Mouse (Mus musculus): Measurements from ENCODE around the gene Gm20388. TPM values are rescaled to one million over a fixed set of nuclear protein-coding genes. Genes with fewer than 3 reads are reported as not detected.

Gm20388 gene
- polyA plus RNA-seq, 1 experiment from 2014 or later = not detected

DNA sequence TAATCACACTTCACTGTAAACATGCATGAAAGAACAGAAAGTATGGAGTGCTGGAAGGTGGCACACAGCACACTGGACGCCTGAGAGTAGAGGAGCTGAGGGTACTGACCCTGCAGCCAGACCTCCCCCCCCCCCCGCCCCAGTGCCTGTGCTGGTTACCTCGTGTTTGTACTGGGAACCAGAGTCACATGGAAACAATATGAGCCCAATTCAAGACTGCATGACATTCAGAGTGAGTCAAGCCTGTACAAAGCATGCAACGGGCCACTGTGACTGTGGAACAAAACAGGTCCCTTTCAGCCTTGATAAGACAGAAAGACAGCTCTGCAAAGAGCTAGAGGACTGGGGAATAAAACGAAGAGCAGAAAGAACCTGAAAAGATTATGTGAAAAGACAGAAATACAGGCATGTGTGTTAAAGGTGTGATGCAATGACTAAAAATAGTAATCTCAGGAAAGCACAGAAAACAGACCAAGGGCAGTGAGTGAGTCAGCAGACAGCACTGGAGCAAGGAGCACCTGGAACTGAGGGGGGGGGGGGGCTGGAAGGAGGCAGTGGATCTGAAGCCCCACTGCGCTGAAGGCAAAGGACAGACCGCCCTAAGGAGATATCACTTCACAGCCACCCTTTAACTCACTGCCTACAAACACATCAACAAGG lies 3012.9 kb downstream of the Gm20388 start:
- H3K9me3 ChIP-seq (replicated peaks) = no peaks in the 10 kb centered on the region
- H3K4me2 ChIP-seq = peak overlapping the region; percentile 10
- H3K27ac ChIP-seq = peak overlapping the region; percentile 65
- no peaks in the 10 kb centered on the region for H3K27me3 ChIP-seq
- H3K4me1 ChIP-seq (replicated peaks) = peaks cover 84% of the 10 kb centered on the region
- H3K36me3 ChIP-seq = no peaks in the 10 kb centered on the region
- H3K9ac ChIP-seq = 0 out of 2 replicates have a peak overlapping the region, but pooled peaks have one; percentile 11
- no peak for ATAC-seq (replicated peaks; ENCODE audit: insufficient number of reproducible peaks, insufficient read depth, low FRiP score, low read depth)
- 22% methylated on average over 7 of the region's 7 CpGs for WGBS
- H3K4me3 ChIP-seq = no peak overlapping the region

DNA sequence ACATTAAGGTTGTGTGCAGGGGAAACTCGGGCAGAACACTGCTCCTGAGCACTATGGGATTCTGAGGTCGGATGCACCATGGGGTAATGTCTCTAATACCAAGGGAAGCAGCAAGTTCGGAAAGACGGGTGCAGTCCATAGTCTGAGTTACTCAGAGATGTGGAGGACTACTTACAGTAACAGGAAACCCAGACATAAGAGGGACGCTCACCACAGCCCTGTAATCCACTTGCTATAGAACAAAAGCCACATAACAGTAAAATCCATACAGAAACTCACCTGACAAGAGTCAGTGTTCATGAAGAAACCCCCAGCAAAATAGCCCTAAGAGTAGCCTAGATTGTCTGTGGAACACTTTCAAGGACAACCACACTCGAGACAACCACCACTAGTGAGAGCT lies 3013.4 kb downstream of the Gm20388 start:
- Histone ChIP-seq H3K9ac (0 out of 2 replicates have a peak overlapping the region, but pooled peaks have one; percentile 11), H3K4me1 (replicated peaks) (peaks cover 79% of the 10 kb centered on the region), H3K4me2 (peak overlapping the region; percentile 10)

DNA sequence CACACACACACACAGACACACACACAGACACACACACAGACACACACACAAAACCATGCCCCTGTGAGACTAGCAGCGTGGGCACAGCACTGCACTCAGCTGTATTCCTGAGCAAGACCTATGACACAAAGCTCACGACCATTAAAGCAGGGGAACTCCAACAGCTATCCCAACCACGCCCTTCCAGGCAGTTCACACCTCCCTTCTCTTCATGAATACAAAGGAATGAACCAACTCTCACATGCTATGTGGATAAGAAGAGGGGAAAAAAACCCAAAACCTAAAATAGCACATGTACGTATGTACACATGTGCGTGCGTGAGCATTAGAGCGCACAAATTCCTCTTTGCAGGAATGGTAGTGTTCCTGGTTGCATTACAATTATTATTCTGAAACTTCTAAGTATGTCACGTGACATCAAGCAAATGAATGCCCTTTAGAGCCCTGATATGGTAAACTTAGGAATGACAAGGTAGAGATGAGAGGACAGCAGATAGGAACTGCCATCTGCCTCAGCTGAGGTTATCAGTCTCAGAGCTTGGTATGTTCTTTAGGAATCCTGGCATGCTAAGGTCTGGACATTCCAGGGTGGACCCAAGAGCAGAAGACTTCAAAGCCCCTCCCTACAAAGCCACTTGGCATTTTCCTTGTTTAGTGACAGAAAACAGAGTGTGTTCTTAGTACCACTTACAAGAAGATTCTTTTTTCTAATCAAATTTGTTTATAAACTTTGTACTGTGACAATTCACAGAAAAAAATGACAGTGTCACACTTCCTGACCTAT lies 3015.5 kb downstream of the Gm20388 start:
- WGBS = 66% methylated on average over 8 of the region's 8 CpGs
- Histone ChIP-seq H3K27me3 (no peaks in the 10 kb centered on the region), H3K36me3 (no peaks in the 10 kb centered on the region), H3K27ac (no peak overlapping the region), H3K9ac (no peak overlapping the region), H3K4me2 (no peak overlapping the region), H3K4me3 (no peak overlapping the region), H3K4me1 (replicated peaks) (peaks cover 74% of the 10 kb centered on the region), H3K9me3 (replicated peaks) (no peaks in the 10 kb centered on the region)
- ATAC-seq (replicated peaks; ENCODE audit: insufficient number of reproducible peaks, insufficient read depth, low FRiP score, low read depth) = no peak

More for the DNA sequence above, 3013.4 kb downstream of the Gm20388 start:
- no peak for ATAC-seq (replicated peaks; ENCODE audit: insufficient number of reproducible peaks, insufficient read depth, low FRiP score, low read depth)
- Histone ChIP-seq H3K9me3 (replicated peaks) (no peaks in the 10 kb centered on the region), H3K27ac (peak overlapping the region; percentile 65), H3K36me3 (no peaks in the 10 kb centered on the region), H3K27me3 (no peaks in the 10 kb centered on the region), H3K4me3 (no peak overlapping the region)
- 42% methylated on average over 6 of the region's 6 CpGs for WGBS

- Histone ChIP-seq H3K4me1 (replicated peaks) (peaks cover 71% of the 10 kb centered on the region), H3K9me3 (replicated peaks) (no peaks in the 10 kb centered on the region), H3K4me2 (no peak overlapping the region), H3K27ac (no peak overlapping the region), H3K9ac (no peak overlapping the region), H3K36me3 (no peaks in the 10 kb centered on the region), H3K27me3 (no peaks in the 10 kb centered on the region), H3K4me3 (no peak overlapping the region)
- no peak for ATAC-seq (replicated peaks; ENCODE audit: insufficient number of reproducible peaks, insufficient read depth, low FRiP score, low read depth)
- WGBS = 78% methylated on average over 7 of the region's 7 CpGs
Observed at GRCm38 (mm10) chr8:122926782-122927181, 3016.1 kb downstream of the Gm20388 start.

DNA sequence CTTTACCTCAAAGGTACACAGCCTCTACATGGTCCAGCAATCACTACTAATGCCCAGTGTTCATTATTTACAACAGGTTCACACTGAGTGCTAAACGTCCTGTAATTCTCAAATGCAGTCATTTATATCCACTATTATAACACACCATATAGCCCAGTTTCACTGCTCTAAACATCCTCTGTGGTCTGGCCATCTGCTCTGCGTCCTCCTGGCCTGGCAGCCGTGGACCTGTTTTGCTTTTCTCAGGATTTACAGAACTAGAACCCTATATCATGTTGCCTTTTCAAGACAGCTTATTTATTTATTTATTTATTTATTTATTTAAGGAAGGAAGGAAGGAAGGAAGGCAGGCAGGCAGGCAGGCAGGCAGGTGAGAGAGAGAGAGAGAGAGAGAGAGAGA lies 3017.2 kb downstream of the Gm20388 start:
- Histone ChIP-seq H3K27ac (no peak overlapping the region), H3K9ac (no peak overlapping the region), H3K4me1 (replicated peaks) (peaks cover 71% of the 10 kb centered on the region), H3K27me3 (no peaks in the 10 kb centered on the region), H3K4me2 (no peak overlapping the region), H3K4me3 (no peak overlapping the region), H3K9me3 (replicated peaks) (no peaks in the 10 kb centered on the region), H3K36me3 (no peaks in the 10 kb centered on the region)
- 74% methylated on average over 3 of the region's 3 CpGs for WGBS
- ATAC-seq (replicated peaks; ENCODE audit: insufficient number of reproducible peaks, insufficient read depth, low FRiP score, low read depth) = no peak

- Histone ChIP-seq H3K4me3 (no peak overlapping the region), H3K36me3 (no peaks in the 10 kb centered on the region), H3K9me3 (replicated peaks) (no peaks in the 10 kb centered on the region), H3K27me3 (no peaks in the 10 kb centered on the region), H3K4me2 (no peak overlapping the region), H3K27ac (no peak overlapping the region), H3K4me1 (replicated peaks) (peaks cover 68% of the 10 kb centered on the region), H3K9ac (no peak overlapping the region)
- WGBS = 80% methylated on average over 7 of the region's 7 CpGs
- ATAC-seq (replicated peaks; ENCODE audit: insufficient number of reproducible peaks, insufficient read depth, low FRiP score, low read depth) = no peak
Observed at GRCm38 (mm10) chr8:122928631-122929224, 3018.1 kb downstream of the Gm20388 start.

GRCm38 (mm10) chr8:122931834-122932560 lies 3021.4 kb downstream of the Gm20388 start:
- 37% methylated on average over 3 of the region's 3 CpGs for WGBS
- Histone ChIP-seq H3K4me3 (no peak overlapping the region), H3K27ac (peak overlapping the region; percentile 17; the same call in 1 of the 2 replicates), H3K36me3 (no peaks in the 10 kb centered on the region), H3K4me1 (replicated peaks) (peaks cover 40% of the 10 kb centered on the region), H3K9ac (no peak overlapping the region), H3K4me2 (no peak overlapping the region), H3K27me3 (no peaks in the 10 kb centered on the region), H3K9me3 (replicated peaks) (no peaks in the 10 kb centered on the region)
- no peak for ATAC-seq (replicated peaks; ENCODE audit: insufficient number of reproducible peaks, insufficient read depth, low FRiP score, low read depth)

DNA sequence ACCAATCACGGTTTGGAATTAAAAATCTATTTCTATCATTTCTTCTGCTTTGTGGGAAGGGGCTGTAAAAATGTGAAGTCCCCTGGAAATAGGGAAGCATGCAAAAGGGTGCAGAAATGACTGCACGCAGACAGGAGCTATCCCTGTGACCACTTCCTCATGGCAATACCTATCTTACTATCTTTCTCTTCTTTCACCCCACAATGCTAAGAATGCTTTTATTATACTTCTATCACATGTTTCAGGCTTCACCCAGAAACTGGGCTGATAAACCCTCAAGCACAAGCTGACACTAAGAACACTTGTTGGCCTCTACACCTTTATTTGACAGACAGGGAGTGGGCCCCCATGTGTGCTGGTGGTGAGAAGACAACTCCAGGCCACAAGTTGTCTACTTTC lies 3021.9 kb downstream of the Gm20388 start:
- Histone ChIP-seq H3K27ac (peak overlapping the region; percentile 17; the same call in 1 of the 2 replicates), H3K4me2 (no peak overlapping the region), H3K36me3 (no peaks in the 10 kb centered on the region), H3K4me1 (replicated peaks) (peaks cover 46% of the 10 kb centered on the region), H3K9ac (no peak overlapping the region), H3K27me3 (no peaks in the 10 kb centered on the region), H3K9me3 (replicated peaks) (no peaks in the 10 kb centered on the region), H3K4me3 (no peak overlapping the region)
- 59% methylated on average over 2 of the region's 2 CpGs for WGBS
- no peak for ATAC-seq (replicated peaks; ENCODE audit: insufficient number of reproducible peaks, insufficient read depth, low FRiP score, low read depth)

DNA sequence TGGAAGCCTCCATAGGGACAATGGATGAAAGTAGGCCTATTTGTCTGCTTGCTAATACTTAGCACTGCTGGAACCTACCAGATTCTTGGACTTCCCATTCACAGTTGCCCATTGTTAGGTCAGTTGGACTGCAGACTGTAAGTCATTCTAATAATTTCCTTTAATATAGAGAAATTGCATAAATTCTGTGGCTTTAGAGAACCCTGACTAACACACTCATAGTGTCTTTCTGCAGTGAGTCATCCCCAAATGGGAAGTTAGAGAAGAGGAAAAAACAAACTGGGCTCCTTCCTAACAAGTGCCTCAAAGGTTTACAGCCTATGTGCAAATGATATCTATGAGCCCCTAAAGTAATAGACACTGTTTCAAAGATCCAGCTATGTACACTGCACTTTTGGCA lies 3023.3 kb downstream of the Gm20388 start:
- no peaks in the 10 kb centered on the region for H3K36me3 ChIP-seq
- no peaks in the 10 kb centered on the region for H3K27me3 ChIP-seq
- no peak overlapping the region for H3K9ac ChIP-seq
- no peaks in the 10 kb centered on the region for H3K9me3 ChIP-seq (replicated peaks)
- H3K4me3 ChIP-seq = no peak overlapping the region
- peaks cover 55% of the 10 kb centered on the region for H3K4me1 ChIP-seq (replicated peaks)
- H3K27ac ChIP-seq = no peak overlapping the region
- ATAC-seq (replicated peaks; ENCODE audit: insufficient number of reproducible peaks, insufficient read depth, low FRiP score, low read depth) = no peak
- H3K4me2 ChIP-seq = no peak overlapping the region

GRCm38 (mm10) chr8:122935118-122935517 lies 3024.5 kb downstream of the Gm20388 start:
- 90% methylated on average over 1 of the region's 1 CpGs for WGBS
- H3K27me3 ChIP-seq = no peaks in the 10 kb centered on the region

DNA sequence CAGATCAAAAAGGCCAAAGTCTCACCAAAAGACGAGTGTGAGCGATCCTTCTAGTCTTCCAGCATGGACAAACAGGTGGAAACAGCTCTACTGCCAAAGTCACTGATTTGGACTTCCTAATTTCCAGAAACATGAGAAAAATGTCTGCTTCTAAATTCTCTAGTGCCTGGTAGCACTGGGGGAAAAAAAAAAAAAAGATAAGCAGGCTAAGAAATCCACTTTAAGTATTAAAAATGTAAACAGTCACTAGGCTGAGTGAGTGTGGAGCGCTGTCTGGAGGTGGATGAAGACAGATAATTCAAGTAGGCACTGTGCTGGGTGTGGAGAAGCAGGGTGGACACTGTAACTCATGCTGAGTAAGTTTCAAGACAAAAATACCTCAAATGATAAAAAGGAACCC lies 3025.3 kb downstream of the Gm20388 start:
- Histone ChIP-seq H3K36me3 (no peaks in the 10 kb centered on the region), H3K4me3 (no peak overlapping the region), H3K27me3 (no peaks in the 10 kb centered on the region), H3K9me3 (replicated peaks) (no peaks in the 10 kb centered on the region), H3K9ac (no peak overlapping the region), H3K4me1 (replicated peaks) (peaks cover 53% of the 10 kb centered on the region), H3K27ac (no peak overlapping the region), H3K4me2 (no peak overlapping the region)
- no peak for ATAC-seq (replicated peaks; ENCODE audit: insufficient number of reproducible peaks, insufficient read depth, low FRiP score, low read depth)
- 66% methylated on average over 3 of the region's 3 CpGs for WGBS

More at GRCm38 (mm10) chr8:122935118-122935517, 3024.5 kb downstream of the Gm20388 start:
- H3K4me3 ChIP-seq = no peak overlapping the region
- no peak overlapping the region for H3K27ac ChIP-seq
- no peak overlapping the region for H3K4me2 ChIP-seq
- H3K4me1 ChIP-seq (replicated peaks) = peaks cover 59% of the 10 kb centered on the region
- H3K36me3 ChIP-seq = no peaks in the 10 kb centered on the region
- no peak for ATAC-seq (replicated peaks; ENCODE audit: insufficient number of reproducible peaks, insufficient read depth, low FRiP score, low read depth)
- H3K9ac ChIP-seq = no peak overlapping the region
- H3K9me3 ChIP-seq (replicated peaks) = no peaks in the 10 kb centered on the region
